Mouse (Mus musculus) spleen, embryonic (tissue): ENCODE results near the gene Sele.

ENCODE experiments used
- CTCF ChIA-PET: fragments of 350-600 bp; sonication (Branson Sonifier 250); formaldehyde crosslinking; loops from one replicate; lab custom pipeline; 2022; lab: Charles Lee

Gene Sele

GRCm38 (mm10) chr1:164070461-164070860 lies 22.4 kb downstream of the Sele start:
- CTCF ChIA-PET, result interaction anchor here (0.7 to 1.7 kb wide), 2 partner anchors 8 to 1520 kb away, joined by 3 to 8 read pairs; partner anchors contain the start of gene Sell

GRCm38 (mm10) chr1:164071111-164071510 lies 23.1 kb downstream of the Sele start:
- CTCF ChIA-PET, result interaction anchor here (1.7 kb wide), 1 partner anchor 9 kb away, joined by 8 read pairs; the partner anchor contains the start of gene Sell

- CTCF ChIA-PET, result interaction anchor here (0.7 to 1.7 kb wide), 2 partner anchors 10 to 76 kb away, joined by 8 to 14 read pairs; partner anchors contain the start of gene Sell
Measured at GRCm38 (mm10) chr1:164072001-164072400, 24.0 kb downstream of the Sele start.

GRCm38 (mm10) chr1:164073091-164073490 lies 25.1 kb downstream of the Sele start:
- CTCF ChIA-PET, result no interaction called here

GRCm38 (mm10) chr1:164073803-164074202 lies 25.8 kb downstream of the Sele start:
- CTCF ChIA-PET, result interaction anchor here (0.8 kb wide), 1 partner anchor 11 kb away, joined by 3 read pairs; no protein-coding TSS in a partner anchor

GRCm38 (mm10) chr1:164074606-164075140 lies 26.6 kb downstream of the Sele start:
- CTCF ChIA-PET, result interaction anchor here (0.6 to 1.2 kb wide), 2 partner anchors 17 to 135 kb away, joined by 4 read pairs; no protein-coding TSS in a partner anchor

GRCm38 (mm10) chr1:164075416-164075815 lies 27.4 kb downstream of the Sele start:
- CTCF ChIA-PET, result interaction anchor here (0.9 to 1.2 kb wide), 3 partner anchors 12 to 136 kb away, joined by 3 to 8 read pairs (median 4); no protein-coding TSS in a partner anchor

GRCm38 (mm10) chr1:164076441-164076840 lies 28.4 kb downstream of the Sele start:
- CTCF ChIA-PET, result interaction anchor here (1.2 kb wide), 1 partner anchor 62 kb away, joined by 8 read pairs; no protein-coding TSS in a partner anchor

GRCm38 (mm10) chr1:164077031-164077430 lies 29.0 kb downstream of the Sele start:
- CTCF ChIA-PET, result no interaction called here

GRCm38 (mm10) chr1:164078323-164078741 lies 30.3 kb downstream of the Sele start:
- CTCF ChIA-PET, result no interaction called here

GRCm38 (mm10) chr1:164079091-164079490 lies 31.1 kb downstream of the Sele start:
- CTCF ChIA-PET, result interaction anchor here (0.8 kb wide), 1 partner anchor 10 kb away, joined by 3 read pairs; no protein-coding TSS in a partner anchor

GRCm38 (mm10) chr1:164083046-164083445 lies 35.0 kb downstream of the Sele start:
- CTCF ChIA-PET, result interaction anchor here (0.8 kb wide), 1 partner anchor 21 kb away, joined by 4 read pairs; the partner anchor contains the start of gene Sell

GRCm38 (mm10) chr1:164086797-164087196 lies 38.8 kb downstream of the Sele start:
- CTCF ChIA-PET, result no interaction called here

- CTCF ChIA-PET, result interaction anchor here (0.5 to 1.1 kb wide), 2 partner anchors 12 to 38 kb away, joined by 3 read pairs; no protein-coding TSS in a partner anchor
Measured at GRCm38 (mm10) chr1:164087872-164088271, 39.8 kb downstream of the Sele start.

GRCm38 (mm10) chr1:164096780-164097179 lies 48.7 kb downstream of the Sele start:
- CTCF ChIA-PET, result no interaction called here

- CTCF ChIA-PET, result no interaction called here
Measured at GRCm38 (mm10) chr1:164097911-164098310, 49.9 kb downstream of the Sele start.

GRCm38 (mm10) chr1:164098372-164098771 lies 50.3 kb downstream of the Sele start:
- CTCF ChIA-PET, result no interaction called here
